Mouse (Mus musculus): ENCODE measurements at regions not wholly inside any gene's neighbourhood (a gene's known extent, or its start where the extent isn't known, plus 50 kb on each side); places are given as distances from the start of the nearest gene placed in this dataset.

DNA sequence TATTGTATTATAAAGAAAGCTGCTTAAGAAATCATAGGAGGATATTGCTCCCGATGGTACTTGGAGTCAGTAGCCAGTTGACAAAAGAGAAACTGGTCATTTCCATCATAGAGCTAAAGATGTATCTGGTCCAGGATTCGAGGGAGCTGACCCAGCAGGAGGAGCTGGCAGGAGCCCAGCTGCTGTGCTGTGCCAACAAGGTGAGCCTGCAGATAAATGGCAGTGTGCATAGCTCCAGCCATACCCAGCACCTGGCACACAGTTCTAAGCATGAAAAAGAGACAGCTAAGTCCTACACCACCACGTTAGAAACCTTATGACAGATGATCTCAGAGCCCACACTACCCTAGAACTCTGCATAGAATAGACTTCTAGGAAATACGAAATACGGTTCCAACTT is 64.6 kb upstream of the Krr1 start:
- TF ChIP-seq NELFE (IDR thresholded peaks at IDR 0.05; ENCODE audit: low read depth, low read length) (no peak), HCFC1 (IDR thresholded peaks at IDR 0.05; ENCODE audit: low read depth, low read length) (no peak), CTCF (IDR thresholded peaks at IDR 0.05 in 2 of 3, conservative IDR thresholded peaks at IDR 0.05 in 1 of 3; ENCODE audit: control insufficient read depth in 1 of 3, insufficient read depth in 1 of 3, low read depth in 2 of 3, low read length in 3 of 3, poor library complexity in 1 of 3, severe bottlenecking in 1 of 3) (no peak), TCF12 (IDR thresholded peaks at IDR 0.05; ENCODE audit: low read depth, low read length) (no peak), USF2 (IDR thresholded peaks at IDR 0.05; ENCODE audit: borderline replicate concordance in 1 of 2, insufficient read depth in 1 of 2, low read depth in 1 of 2, low read length in 2 of 2) (no peak), RAD21 (IDR thresholded peaks at IDR 0.05; ENCODE audit: low read depth, low read length) (no peak), ZC3H11A (IDR thresholded peaks at IDR 0.05; ENCODE audit: low read depth, low read length) (no peak), TAL1 (IDR thresholded peaks at IDR 0.05; ENCODE audit: low read length) (no peak)

All from MEL (cell line).